Mouse (Mus musculus): ENCODE results near the gene Myrfl. TPM values are rescaled to one million over a fixed set of nuclear protein-coding genes. Genes with fewer than 3 reads are reported as not detected.
A peak's percentile ranks its signal among the peaks of the same experiment; 100 is the strongest.

Gene Myrfl
- polyA plus RNA-seq, 1 experiment from 2014 or later = not detected

DNA sequence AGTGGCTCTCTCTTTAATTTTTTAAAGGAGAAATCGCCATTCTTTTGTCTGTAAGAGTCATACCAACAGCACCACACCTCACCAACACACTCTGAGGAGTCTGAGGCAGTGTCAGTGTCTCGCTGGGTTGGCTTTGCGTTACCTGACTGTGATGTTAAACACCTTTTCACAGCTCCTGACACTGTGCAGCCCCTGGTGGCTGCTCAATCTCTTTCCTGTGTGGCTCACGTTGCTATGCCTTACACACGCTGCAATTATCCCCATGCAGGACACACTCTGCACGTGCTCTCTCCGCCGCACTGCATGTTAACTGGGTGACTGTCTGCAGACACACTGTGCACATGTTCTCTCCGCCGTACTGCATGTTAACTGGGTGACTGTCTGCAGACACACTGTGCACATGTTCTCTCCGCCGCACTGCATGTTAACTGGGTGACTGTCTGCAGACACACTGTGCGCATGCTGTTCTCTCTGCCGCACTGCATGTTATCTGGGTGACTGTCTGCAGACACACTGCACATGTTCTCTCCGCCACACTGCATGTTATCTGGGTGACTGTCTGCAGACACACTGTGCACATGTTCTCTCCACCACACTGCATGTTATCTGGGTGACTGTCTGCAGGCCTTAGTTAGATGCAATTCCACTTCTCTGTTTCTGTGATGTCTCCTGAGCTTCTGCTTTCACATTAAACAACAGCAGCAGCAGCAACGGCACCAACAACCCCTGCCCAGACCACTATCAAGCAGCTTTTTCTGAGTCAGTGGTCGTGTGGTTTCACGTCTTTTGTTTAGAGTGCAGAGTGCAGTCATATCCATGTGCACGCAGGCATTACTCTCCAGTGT, 27.2 kb upstream of the Myrfl start:
- Histone ChIP-seq H3K9ac (replicated peaks; ENCODE audit: low read depth) (no peak overlapping the region), H3K9me3 (ENCODE audit: low read length) (no peaks in the 10 kb centered on the region), H3K4me1 (ENCODE audit: insufficient read depth, low read depth, low read length) (no peaks in the 10 kb centered on the region), H3K4me2 (replicated peaks; ENCODE audit: low read depth, low read length) (no peak overlapping the region), H3K27me3 (replicated peaks; ENCODE audit: insufficient read depth, low read length) (no peaks in the 10 kb centered on the region), H3K36me3 (ENCODE audit: insufficient read depth, low read length) (peaks cover 10% of the 10 kb centered on the region; the same call in 1 of the 2 replicates), H3K27ac (ENCODE audit: low read length) (no peak overlapping the region), H3K4me3 (ENCODE audit: low read depth, low read length) (no peak overlapping the region)
- TF ChIP-seq CTCF (IDR thresholded peaks at IDR 0.05) (no peak), EP300 (IDR thresholded peaks at IDR 0.05) (no peak)
- WGBS = 92% methylated on average over 19 of the region's 19 CpGs
- ATAC-seq (no peak), DNase-seq (ENCODE audit: low spot score) (no peak)

DNA sequence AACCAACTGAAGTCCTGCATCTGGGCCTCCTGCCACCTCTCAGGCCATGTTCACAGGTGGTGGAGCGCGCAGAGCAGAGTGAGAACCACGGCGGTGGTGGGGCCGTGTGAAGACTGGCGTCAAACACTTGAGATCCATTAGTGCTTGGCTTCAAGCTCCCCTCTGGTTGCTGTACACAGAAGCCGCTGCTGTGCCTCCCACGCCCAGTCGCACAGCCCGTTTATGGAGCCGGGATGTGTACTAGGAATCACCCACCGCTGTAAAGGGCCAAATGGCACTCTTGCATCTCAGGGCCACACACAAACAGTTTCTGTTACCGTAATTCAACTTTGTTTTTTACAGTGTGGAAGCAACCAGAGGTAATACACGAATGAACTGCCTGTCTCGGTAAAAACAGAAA, 25.4 kb upstream of the Myrfl start:
- no peak overlapping the region for H3K4me2 ChIP-seq (replicated peaks; ENCODE audit: low read depth, low read length)
- H3K4me1 ChIP-seq (ENCODE audit: insufficient read depth, low read depth, low read length) = no peaks in the 10 kb centered on the region
- H3K9ac ChIP-seq (replicated peaks; ENCODE audit: low read depth) = no peak overlapping the region
- H3K4me3 ChIP-seq (ENCODE audit: low read depth, low read length) = no peak overlapping the region
- peaks cover 10% of the 10 kb centered on the region; the same call in 1 of the 2 replicates for H3K36me3 ChIP-seq (ENCODE audit: insufficient read depth, low read length)
- no peak for TF ChIP-seq CTCF (IDR thresholded peaks at IDR 0.05)
- no peak for TF ChIP-seq EP300 (IDR thresholded peaks at IDR 0.05)
- no peaks in the 10 kb centered on the region for H3K9me3 ChIP-seq (ENCODE audit: low read length)
- ATAC-seq = peak; percentile 33
- no peak overlapping the region for H3K27ac ChIP-seq (ENCODE audit: low read length)
- no peaks in the 10 kb centered on the region for H3K27me3 ChIP-seq (replicated peaks; ENCODE audit: insufficient read depth, low read length)
- 73% methylated on average over 15 of the region's 15 CpGs for WGBS
- no peak for DNase-seq (ENCODE audit: low spot score)

GRCm38 (mm10) chr10:116921416-116921815, 24.7 kb upstream of the Myrfl start:
- Histone ChIP-seq H3K4me3 (ENCODE audit: low read depth, low read length) (no peak overlapping the region), H3K9me3 (ENCODE audit: low read length) (no peaks in the 10 kb centered on the region), H3K9ac (replicated peaks; ENCODE audit: low read depth) (no peak overlapping the region), H3K27ac (ENCODE audit: low read length) (no peak overlapping the region), H3K4me1 (ENCODE audit: insufficient read depth, low read depth, low read length) (no peaks in the 10 kb centered on the region), H3K4me2 (replicated peaks; ENCODE audit: low read depth, low read length) (no peak overlapping the region), H3K27me3 (replicated peaks; ENCODE audit: insufficient read depth, low read length) (no peaks in the 10 kb centered on the region), H3K36me3 (ENCODE audit: insufficient read depth, low read length) (peaks cover 10% of the 10 kb centered on the region)
- WGBS = 87% methylated on average over 15 of the region's 15 CpGs
- no peak for TF ChIP-seq EP300 (IDR thresholded peaks at IDR 0.05)
- TF ChIP-seq CTCF (IDR thresholded peaks at IDR 0.05) = no peak
- DNase-seq (ENCODE audit: low spot score) (no peak), ATAC-seq (no peak)

DNA sequence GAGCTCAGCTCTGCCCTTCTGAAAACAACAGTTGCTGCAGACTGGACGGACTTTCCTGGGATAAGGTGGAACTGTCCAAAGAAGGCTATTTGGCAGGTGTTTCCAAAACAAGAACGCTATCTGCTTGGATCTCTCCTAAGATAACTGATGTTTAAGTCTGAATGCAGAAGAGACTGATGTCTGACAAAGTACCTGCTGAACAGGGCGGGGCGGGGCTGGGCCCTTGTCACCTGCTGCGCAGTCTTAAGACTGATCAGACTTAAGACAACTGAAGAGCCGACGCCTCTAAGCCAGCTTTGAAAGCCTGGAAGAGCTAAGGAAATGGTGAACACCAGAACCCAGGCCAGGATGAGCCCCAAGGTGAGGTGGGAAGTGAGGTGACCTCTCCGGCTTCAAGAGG, 23.9 kb upstream of the Myrfl start:
- H3K36me3 ChIP-seq (ENCODE audit: insufficient read depth, low read length) = peaks cover 10% of the 10 kb centered on the region
- no peaks in the 10 kb centered on the region for H3K9me3 ChIP-seq (ENCODE audit: low read length)
- TF ChIP-seq EP300 (IDR thresholded peaks at IDR 0.05) = no peak
- no peak for TF ChIP-seq CTCF (IDR thresholded peaks at IDR 0.05)
- H3K4me2 ChIP-seq (replicated peaks; ENCODE audit: low read depth, low read length) = no peak overlapping the region
- 92% methylated on average over 8 of the region's 8 CpGs for WGBS
- no peak overlapping the region for H3K4me3 ChIP-seq (ENCODE audit: low read depth, low read length)
- no peaks in the 10 kb centered on the region for H3K4me1 ChIP-seq (ENCODE audit: insufficient read depth, low read depth, low read length)
- no peak overlapping the region for H3K9ac ChIP-seq (replicated peaks; ENCODE audit: low read depth)
- no peak overlapping the region for H3K27ac ChIP-seq (ENCODE audit: low read length)
- no peak for ATAC-seq
- H3K27me3 ChIP-seq (replicated peaks; ENCODE audit: insufficient read depth, low read length) = no peaks in the 10 kb centered on the region
- DNase-seq (ENCODE audit: low spot score) = no peak

GRCm38 (mm10) chr10:116919368-116920317, 22.9 kb upstream of the Myrfl start:
- DNase-seq (ENCODE audit: low spot score) (no peak), ATAC-seq (no peak)
- Histone ChIP-seq H3K4me2 (replicated peaks; ENCODE audit: low read depth, low read length) (no peak overlapping the region), H3K4me3 (ENCODE audit: low read depth, low read length) (no peak overlapping the region), H3K27me3 (replicated peaks; ENCODE audit: insufficient read depth, low read length) (no peaks in the 10 kb centered on the region), H3K4me1 (ENCODE audit: insufficient read depth, low read depth, low read length) (no peaks in the 10 kb centered on the region), H3K9ac (replicated peaks; ENCODE audit: low read depth) (no peak overlapping the region), H3K36me3 (ENCODE audit: insufficient read depth, low read length) (peaks cover 10% of the 10 kb centered on the region), H3K27ac (ENCODE audit: low read length) (no peak overlapping the region), H3K9me3 (ENCODE audit: low read length) (no peaks in the 10 kb centered on the region)
- 87% methylated on average over 25 of the region's 25 CpGs for WGBS
- no peak for TF ChIP-seq EP300 (IDR thresholded peaks at IDR 0.05)
- no peak for TF ChIP-seq CTCF (IDR thresholded peaks at IDR 0.05)

GRCm38 (mm10) chr10:116916581-116916980, 19.9 kb upstream of the Myrfl start:
- no peaks in the 10 kb centered on the region for H3K27me3 ChIP-seq (replicated peaks; ENCODE audit: insufficient read depth, low read length)
- 76% methylated on average over 8 of the region's 8 CpGs for WGBS

More at GRCm38 (mm10) chr10:116916581-116916980, 19.9 kb upstream of the Myrfl start:
- Histone ChIP-seq H3K4me3 (ENCODE audit: low read depth, low read length) (no peak overlapping the region), H3K27ac (ENCODE audit: low read length) (no peak overlapping the region), H3K4me1 (ENCODE audit: insufficient read depth, low read depth, low read length) (no peaks in the 10 kb centered on the region), H3K9me3 (ENCODE audit: low read length) (no peaks in the 10 kb centered on the region), H3K36me3 (ENCODE audit: insufficient read depth, low read length) (peaks cover 12% of the 10 kb centered on the region), H3K4me2 (replicated peaks; ENCODE audit: low read depth, low read length) (no peak overlapping the region), H3K9ac (replicated peaks; ENCODE audit: low read depth) (no peak overlapping the region)
- TF ChIP-seq EP300 (IDR thresholded peaks at IDR 0.05) = no peak
- TF ChIP-seq CTCF (IDR thresholded peaks at IDR 0.05) = no peak
- DNase-seq (ENCODE audit: low spot score) (no peak), ATAC-seq (no peak)

Data from lung, postnatal 0 days (tissue).